Mouse (Mus musculus) hindbrain, embryonic 11.5 days (tissue): ENCODE measurements around the gene Golph3. TPM values are rescaled to one million over a fixed set of nuclear protein-coding genes. Genes with fewer than 3 reads are reported as not detected.

Experiments
- ATAC-seq: fragments of 200-750 bp; cut with Nextera tagmentation; 2 replicates; pipeline ENCODE4 v1.8.0; 2017; ENCODE audit warnings: mild to moderate bottlenecking, moderate TSS enrichment, moderate library complexity; ENCODE audit not compliant: low FRiP score
- DNase-seq: peaks from one replicate; pipeline ENCODE4 v3.0.0-alpha.2; 2015; ENCODE audit warnings: low spot score
- H3K27ac ChIP-seq: fragments of 300-500 bp; sonication (generic); 2 replicates; pipeline ENCODE4 v1.5.1; 2014; ENCODE audit warnings: mild to moderate bottlenecking, low read depth, low read length
- H3K27me3 ChIP-seq: fragments of 300-500 bp; sonication (generic); 2 replicates; pipeline ENCODE4 v1.6.1; 2014; ENCODE audit warnings: mild to moderate bottlenecking, low read length, moderate library complexity, mixed read lengths; ENCODE audit not compliant: control insufficient read depth, insufficient read depth
- H3K36me3 ChIP-seq: fragments of 300-500 bp; sonication (generic); 2 replicates; pipeline ENCODE4 v1.6.1; 2014; ENCODE audit warnings: mild to moderate bottlenecking, low read length, moderate library complexity, mixed read lengths; ENCODE audit not compliant: control insufficient read depth, insufficient read depth
- H3K4me1 ChIP-seq: fragments of 300-500 bp; sonication (generic); replicated peaks from 2 replicates; pipeline ENCODE4 v1.6.1; 2014; ENCODE audit warnings: low read length, mixed read lengths; ENCODE audit not compliant: control insufficient read depth, insufficient read depth
- H3K4me2 ChIP-seq: fragments of 300-500 bp; sonication (generic); replicated peaks from 2 replicates; pipeline ENCODE4 v1.6.1; 2014; ENCODE audit warnings: mild to moderate bottlenecking, low read depth, low read length
- H3K4me3 ChIP-seq: fragments of 300-500 bp; sonication (generic); 2 replicates; pipeline ENCODE4 v1.5.1; 2014; ENCODE audit warnings: low read depth, low read length
- H3K9ac ChIP-seq: fragments of 300-500 bp; sonication (generic); 2 replicates; pipeline ENCODE4 v1.6.1; 2014; ENCODE audit warnings: low read depth, low read length
- H3K9me3 ChIP-seq: fragments of 300-500 bp; sonication (generic); 2 replicates; pipeline ENCODE4 v1.6.1; 2016; ENCODE audit warnings: low read length; ENCODE audit not compliant: control insufficient read depth
- WGBS: fragments of 180-500 bp; shearing (Covaris S2); extraction: QIAGEN DNeasy Blood & Tissue Kit; methylation state at CpG from one replicate; pipeline ENCODE4 v1.1.7; 2014; 5-methylcytosine and 5-hydroxymethylcytosine counted together
- polyA plus RNA-seq: library from polyadenylated mRNA; unstranded; fragments of >200 nt; fragmentation: Nextera tagmentation; extraction: Ambion mirVana; gene quantifications from 2 replicates; pipeline ENCODE4 v1.2.1, GENCODE M21; 2014

Golph3 gene
- polyA plus RNA-seq, 1 experiment from 2014 or later, result 110 TPM

- Histone ChIP-seq H3K4me3 (no peak overlapping the region), H3K27me3 (no peaks in the 10 kb centered on the region), H3K9ac (no peak overlapping the region), H3K27ac (no peak overlapping the region), H3K4me1 (no peaks in the 10 kb centered on the region), H3K9me3 (no peaks in the 10 kb centered on the region), H3K4me2 (no peak overlapping the region), H3K36me3 (no peaks in the 10 kb centered on the region)
- ATAC-seq (no peak), DNase-seq (no peak)
- WGBS, result 54% methylated on average over 5 of the region's 5 CpGs
Observed at GRCm38 (mm10) chr15:12340536-12341400, 19.5 kb downstream of the Golph3 start.

- DNase-seq, result no peak
- WGBS, result 28% methylated on average over 4 of the region's 4 CpGs
- Histone ChIP-seq H3K27ac (no peak overlapping the region), H3K27me3 (no peaks in the 10 kb centered on the region), H3K4me2 (no peak overlapping the region), H3K9ac (no peak overlapping the region), H3K36me3 (no peaks in the 10 kb centered on the region), H3K4me3 (no peak overlapping the region), H3K9me3 (no peaks in the 10 kb centered on the region), H3K4me1 (no peaks in the 10 kb centered on the region)
- ATAC-seq, result peak; percentile 49; the same call in 1 of the 2 replicates
Observed at GRCm38 (mm10) chr15:12341401-12341758, 20.1 kb downstream of the Golph3 start.

DNA sequence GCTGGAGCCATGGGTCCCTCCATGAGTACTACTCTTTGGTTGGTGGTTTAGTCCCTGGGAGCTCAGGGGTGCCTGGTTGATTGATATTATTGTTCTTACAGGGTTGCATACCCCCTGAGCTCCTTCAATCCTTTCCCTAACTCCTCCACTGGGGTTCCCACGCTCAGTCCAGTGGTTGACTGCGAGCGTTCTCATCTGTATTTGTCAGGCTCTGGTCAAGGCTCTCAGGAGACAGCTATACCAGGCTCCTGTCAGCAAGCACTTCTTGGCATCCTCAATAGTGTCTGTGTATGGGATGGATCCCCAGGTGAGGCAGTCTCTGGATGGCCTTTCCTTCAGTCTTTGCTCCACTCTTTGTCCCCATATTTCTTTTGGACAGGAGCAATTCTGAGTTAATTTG lies 25.7 kb downstream of the Golph3 start:
- no peaks in the 10 kb centered on the region for H3K36me3 ChIP-seq
- WGBS, result 91% methylated on average over 3 of the region's 3 CpGs

DNA sequence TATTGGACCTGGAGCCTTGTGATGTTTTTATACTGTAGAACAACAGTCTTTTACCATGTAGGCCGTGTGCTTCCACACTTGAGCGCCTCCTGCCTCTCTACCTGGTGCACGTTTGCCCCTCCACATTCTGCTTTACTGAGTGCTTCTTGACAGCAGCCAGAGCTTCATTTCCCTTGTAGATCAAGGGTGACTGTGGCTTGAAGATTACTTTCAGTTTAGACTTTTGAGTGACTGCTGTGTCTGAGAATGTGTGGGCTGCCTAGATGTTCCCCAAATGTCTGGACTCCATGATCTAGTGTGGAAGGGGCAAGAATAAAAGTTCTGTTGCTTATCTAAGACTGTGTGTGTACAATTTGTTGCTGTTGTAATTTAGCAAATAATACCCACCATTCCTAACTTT lies 27.7 kb downstream of the Golph3 start:
- no peak overlapping the region for H3K9ac ChIP-seq
- H3K27ac ChIP-seq, result no peak overlapping the region
- no peaks in the 10 kb centered on the region for H3K36me3 ChIP-seq
- no peak overlapping the region for H3K4me3 ChIP-seq
- DNase-seq (no peak), ATAC-seq (no peak)
- no peaks in the 10 kb centered on the region for H3K9me3 ChIP-seq
- no peaks in the 10 kb centered on the region for H3K4me1 ChIP-seq
- no peaks in the 10 kb centered on the region for H3K27me3 ChIP-seq
- 86% methylated on average over 3 of the region's 3 CpGs for WGBS
- H3K4me2 ChIP-seq, result no peak overlapping the region

More for the DNA sequence above, 25.7 kb downstream of the Golph3 start:
- no peaks in the 10 kb centered on the region for H3K4me1 ChIP-seq
- H3K27ac ChIP-seq, result no peak overlapping the region
- H3K4me2 ChIP-seq, result no peak overlapping the region
- no peaks in the 10 kb centered on the region for H3K27me3 ChIP-seq
- no peak overlapping the region for H3K9ac ChIP-seq
- H3K9me3 ChIP-seq, result no peaks in the 10 kb centered on the region
- DNase-seq (no peak), ATAC-seq (no peak)
- no peak overlapping the region for H3K4me3 ChIP-seq

GRCm38 (mm10) chr15:12349840-12350239 lies 28.6 kb downstream of the Golph3 start:
- 87% methylated on average over 5 of the region's 5 CpGs for WGBS
- no peaks in the 10 kb centered on the region for H3K9me3 ChIP-seq
- no peaks in the 10 kb centered on the region for H3K27me3 ChIP-seq
- no peaks in the 10 kb centered on the region for H3K4me1 ChIP-seq
- ATAC-seq (no peak), DNase-seq (no peak)
- H3K36me3 ChIP-seq, result no peaks in the 10 kb centered on the region
- H3K27ac ChIP-seq, result no peak overlapping the region
- no peak overlapping the region for H3K4me2 ChIP-seq
- no peak overlapping the region for H3K9ac ChIP-seq
- H3K4me3 ChIP-seq, result no peak overlapping the region

DNA sequence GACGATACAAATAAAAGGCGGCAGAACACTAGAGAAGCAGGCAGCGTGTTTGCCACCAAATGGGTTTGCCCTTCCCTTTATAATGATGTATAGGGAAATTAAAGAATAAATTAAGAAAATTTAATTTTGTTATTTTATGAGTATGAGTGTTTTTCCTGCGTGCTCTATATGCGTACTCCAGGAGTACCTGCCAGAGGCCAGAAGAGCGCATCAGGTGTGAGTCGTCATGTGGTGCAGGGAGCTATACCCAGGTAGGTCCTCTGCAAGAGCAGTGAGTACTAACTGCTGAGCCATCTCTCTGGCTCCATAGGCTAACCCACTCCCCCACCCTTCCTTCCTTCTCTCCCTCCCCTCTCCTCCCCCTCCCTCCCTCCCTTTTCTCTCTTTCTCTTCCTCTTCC lies 30.2 kb downstream of the Golph3 start:
- H3K9me3 ChIP-seq, result no peaks in the 10 kb centered on the region
- ATAC-seq (no peak), DNase-seq (no peak)
- no peak overlapping the region for H3K4me2 ChIP-seq
- H3K4me3 ChIP-seq, result no peak overlapping the region
- H3K36me3 ChIP-seq, result no peaks in the 10 kb centered on the region
- H3K9ac ChIP-seq, result no peak overlapping the region
- 91% methylated on average over 7 of the region's 7 CpGs for WGBS
- no peaks in the 10 kb centered on the region for H3K4me1 ChIP-seq
- H3K27ac ChIP-seq, result no peak overlapping the region
- no peaks in the 10 kb centered on the region for H3K27me3 ChIP-seq

- H3K4me3 ChIP-seq, result no peak overlapping the region
- WGBS, result 99% methylated on average over 2 of the region's 2 CpGs
- DNase-seq (no peak), ATAC-seq (no peak)
- no peaks in the 10 kb centered on the region for H3K36me3 ChIP-seq
- no peaks in the 10 kb centered on the region for H3K27me3 ChIP-seq
- H3K4me2 ChIP-seq, result no peak overlapping the region
- H3K4me1 ChIP-seq, result no peaks in the 10 kb centered on the region
- no peak overlapping the region for H3K27ac ChIP-seq
- H3K9ac ChIP-seq, result no peak overlapping the region
- H3K9me3 ChIP-seq, result no peaks in the 10 kb centered on the region
Observed at GRCm38 (mm10) chr15:12354281-12354810, 33.1 kb downstream of the Golph3 start.

GRCm38 (mm10) chr15:12355261-12355660 lies 34.0 kb downstream of the Golph3 start:
- H3K4me1 ChIP-seq, result no peaks in the 10 kb centered on the region
- no peak overlapping the region for H3K27ac ChIP-seq
- H3K9me3 ChIP-seq, result no peaks in the 10 kb centered on the region
- H3K36me3 ChIP-seq, result no peaks in the 10 kb centered on the region
- 91% methylated on average over 6 of the region's 6 CpGs for WGBS
- no peak for DNase-seq
- no peak for ATAC-seq
- H3K27me3 ChIP-seq, result no peaks in the 10 kb centered on the region
- H3K9ac ChIP-seq, result no peak overlapping the region
- no peak overlapping the region for H3K4me2 ChIP-seq
- H3K4me3 ChIP-seq, result no peak overlapping the region

DNA sequence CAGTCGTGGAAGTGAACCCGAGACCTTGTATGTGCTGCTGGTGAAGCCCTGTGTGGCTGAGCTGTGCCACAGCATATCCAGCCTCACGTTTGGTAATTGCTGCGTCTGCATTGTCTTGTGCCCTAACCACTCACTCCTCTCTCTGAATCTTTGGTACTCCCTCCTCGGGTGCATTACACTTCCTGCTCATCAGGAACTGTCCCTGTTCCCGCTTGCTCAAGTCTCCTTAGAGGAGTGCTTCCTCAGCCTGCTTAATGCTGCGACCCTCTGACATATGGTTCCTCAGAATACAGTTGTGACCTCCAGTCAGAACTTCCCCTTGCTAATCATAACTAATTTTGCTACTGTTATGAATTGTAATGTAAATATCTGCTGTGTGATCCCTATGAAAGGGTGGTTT lies 34.7 kb downstream of the Golph3 start:
- DNase-seq, result no peak
- Histone ChIP-seq H3K4me2 (no peak overlapping the region), H3K36me3 (no peaks in the 10 kb centered on the region), H3K9ac (no peak overlapping the region), H3K27ac (no peak overlapping the region), H3K4me3 (no peak overlapping the region), H3K27me3 (no peaks in the 10 kb centered on the region), H3K4me1 (no peaks in the 10 kb centered on the region), H3K9me3 (no peaks in the 10 kb centered on the region)
- ATAC-seq, result no peak
- 87% methylated on average over 7 of the region's 7 CpGs for WGBS
